ENCODE assay signal across 8 mouse cellular contexts in the genomic region with DNA sequence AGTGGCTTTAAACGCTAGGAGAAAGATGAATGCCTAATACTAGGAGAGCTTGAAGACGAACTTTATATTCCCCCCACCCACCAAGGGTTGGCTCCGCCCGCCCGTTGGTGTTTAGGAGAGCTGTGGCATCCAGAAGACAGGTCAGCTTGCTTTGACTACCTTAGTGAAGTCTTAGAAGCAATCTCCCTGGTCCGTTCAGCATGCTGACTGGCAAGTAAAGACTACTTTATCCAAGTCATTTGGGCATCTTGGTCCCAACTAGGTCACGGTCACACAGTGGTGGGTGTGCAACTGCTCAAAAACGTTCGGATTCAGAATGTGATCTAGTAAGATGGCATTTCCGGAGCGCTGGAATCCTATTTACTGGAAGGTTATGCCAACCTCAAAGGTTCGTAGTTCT. TPM values are rescaled to one million over a fixed set of nuclear protein-coding genes. Genes with fewer than 3 reads are reported as not detected.
DNase-seq lines count a peak whose midpoint lies in the region; ATAC-seq and TF ChIP-seq lines count a peak whose summit lies in the region.

Sec24b (minus strand) TSS at position 273 of the 400 bp plus-strand sequence.

- WGBS in hindbrain, postnatal 0 days, result 10% methylated on average over 12 of the region's 12 CpGs
- WGBS in midbrain, embryonic 10.5 days, result 21% methylated on average over 12 of the region's 12 CpGs
- WGBS in stomach, postnatal 0 days, result 6% methylated on average over 12 of the region's 12 CpGs

- intact Hi-C loops in left cerebral cortex, postnatal 25 days (cut with DNase I), result loop anchor here (2.0 to 10.0 kb wide), 4 partner anchors 64 to 756 kb away; partner anchors contain the start of gene Gar1

- H3K9me3 ChIP-seq in hindbrain, postnatal 0 days (ENCODE audit: low read length), result no peaks in the 10 kb centered on the region
- H3K9me3 ChIP-seq in midbrain, embryonic 10.5 days (replicated peaks), result no peaks in the 10 kb centered on the region
- no peaks in the 10 kb centered on the region for H3K9me3 ChIP-seq in stomach, postnatal 0 days (ENCODE audit: control insufficient read depth, low read length)

- peak within 1 kb of the TSS; percentile 95 for H3K27ac ChIP-seq in hindbrain, postnatal 0 days
- H3K27ac ChIP-seq in midbrain, embryonic 10.5 days (replicated peaks), result peak within 1 kb of the TSS; percentile 99
- H3K27ac ChIP-seq in stomach, postnatal 0 days (replicated peaks), result peak within 1 kb of the TSS; percentile 99

- peak within 1 kb of the TSS; percentile 89 for H3K4me3 ChIP-seq in hindbrain, postnatal 0 days (ENCODE audit: low read length)
- peak within 1 kb of the TSS; percentile 89 for H3K4me3 ChIP-seq in midbrain, embryonic 10.5 days
- peak within 1 kb of the TSS; percentile 82 for H3K4me3 ChIP-seq in stomach, postnatal 0 days (ENCODE audit: low read depth, low read length)

- TF ChIP-seq EP300 in stomach, postnatal 0 days (optimal IDR thresholded peaks at IDR 0.05), result no peak

- peak; percentile 2 for DNase-seq in spleen, adult 12 weeks (ENCODE audit: low spot score)
- no peak for DNase-seq in spleen, postnatal 4 days (ENCODE audit: low spot score in 2 of 2)
- peak; percentile 53 for DNase-seq in cerebellum, adult 9-11 months
- peak; percentile 17 for DNase-seq in gastrocnemius, postnatal 10 days
- peak; percentile 30 for DNase-seq in hindbrain, postnatal 0 days (ENCODE audit: low spot score)
- peak; percentile 30 to 39 for DNase-seq in left cerebral cortex, postnatal 25 days (ENCODE audit: low spot score in 2 of 2)
- DNase-seq in midbrain, embryonic 10.5 days (ENCODE audit: low spot score), result peak; percentile 48
- peak; percentile 41 for DNase-seq in stomach, postnatal 0 days (ENCODE audit: low spot score)

- H3K9ac ChIP-seq in hindbrain, postnatal 0 days (replicated peaks; ENCODE audit: low read length), result peak within 1 kb of the TSS; percentile 97
- H3K9ac ChIP-seq in stomach, postnatal 0 days (ENCODE audit: low read length), result peak within 1 kb of the TSS; percentile 97

- H3K4me2 ChIP-seq in hindbrain, postnatal 0 days (ENCODE audit: low read depth, low read length), result peak within 1 kb of the TSS; percentile 80
- H3K4me2 ChIP-seq in stomach, postnatal 0 days (replicated peaks; ENCODE audit: low read depth), result peak within 1 kb of the TSS; percentile 75

- peaks cover 23% of the 10 kb centered on the region for H3K4me1 ChIP-seq in hindbrain, postnatal 0 days (ENCODE audit: insufficient read depth, low read length)
- H3K4me1 ChIP-seq in midbrain, embryonic 10.5 days, result peaks cover 40% of the 10 kb centered on the region
- H3K4me1 ChIP-seq in stomach, postnatal 0 days (replicated peaks; ENCODE audit: control insufficient read depth, insufficient read depth), result 0 out of 2 replicates have a peak, but pooled peaks cover 3% of the 10 kb centered on the region

- H3K36me3 ChIP-seq in hindbrain, postnatal 0 days (ENCODE audit: insufficient read depth, low read length), result no peaks in the 10 kb centered on the region
- H3K36me3 ChIP-seq in midbrain, embryonic 10.5 days, result peaks cover 14% of the 10 kb centered on the region
- H3K36me3 ChIP-seq in stomach, postnatal 0 days (ENCODE audit: control insufficient read depth, insufficient read depth, low read length), result no peaks in the 10 kb centered on the region

- H3K27me3 ChIP-seq in hindbrain, postnatal 0 days (ENCODE audit: insufficient read depth, low read length), result no peaks in the 10 kb centered on the region
- no peaks in the 10 kb centered on the region for H3K27me3 ChIP-seq in midbrain, embryonic 10.5 days (ENCODE audit: low read depth, poor library complexity, severe bottlenecking)
- no peaks in the 10 kb centered on the region for H3K27me3 ChIP-seq in stomach, postnatal 0 days (ENCODE audit: control insufficient read depth, insufficient read depth, low read length)

- no peak for TF ChIP-seq CTCF in hindbrain, postnatal 0 days (IDR thresholded peaks at IDR 0.05; ENCODE audit: low read depth)
- no peak for TF ChIP-seq CTCF in stomach, postnatal 0 days (IDR thresholded peaks at IDR 0.05; ENCODE audit: low read depth)

- peak; percentile 25; the same call in 1 of the 2 replicates for ATAC-seq in hindbrain, postnatal 0 days
- ATAC-seq in stomach, postnatal 0 days (ENCODE audit: low FRiP score, low TSS enrichment), result no peak

RNA-seq across cellular contexts. Expression of gene Sec24b, which starts in this region (rescaled TPM):
- total RNA-seq in gastrocnemius, postnatal 10 days (2021), result 10 to 100 TPM; 21.4 to 33.1 TPM
- 34.8 and 39.7 TPM in 2 replicates for total RNA-seq in hindbrain, postnatal 0 days (2014; rRNA removed)
- polyA plus RNA-seq in hindbrain, postnatal 0 days (2015; fragmentation: Nextera tagmentation; extraction: Ambion mirVana), result 22.1 and 34.0 TPM in 2 replicates
- total RNA-seq in left cerebral cortex, postnatal 25 days (2021), result 10 to 100 TPM; 51.2 to 58.7 TPM
- polyA plus RNA-seq in midbrain, embryonic 10.5 days (2016; fragmentation: Nextera tagmentation; extraction: Ambion mirVana), result 32.4 and 35.9 TPM in 2 replicates
- 10.9 and 12.7 TPM in 2 replicates for polyA plus RNA-seq in stomach, postnatal 0 days (2015; fragmentation: Nextera tagmentation; extraction: Ambion mirVana)

Comparison
In these comparisons a context has a peak if more than half of its experiments do, and no peak if none do; other contexts are left out.
1. DNase-seq: peak in spleen, adult 12 weeks (single experiment), cerebellum, adult 9-11 months (single experiment), gastrocnemius, postnatal 10 days (single experiment), hindbrain, postnatal 0 days (single experiment), left cerebral cortex, postnatal 25 days (2 of 2), midbrain, embryonic 10.5 days (single experiment) and stomach, postnatal 0 days (single experiment); none in spleen, postnatal 4 days (0 of 2).
2. Peak in every context shown above with its lines, with median percentiles within 50 percentile points of each other: H3K27ac ChIP-seq and H3K4me3 ChIP-seq.